Mouse (Mus musculus) cortical plate, adult 2 months (tissue): ENCODE data around the gene Ext2. TPM values are rescaled to one million over a fixed set of nuclear protein-coding genes. Genes with fewer than 3 reads are reported as not detected.

Experiments
- H3K27ac ChIP-seq: fragments of 200-500 bp; 2 replicates; pipeline ENCODE4 v1.5.1; 2012; ENCODE audit warnings: low read length, control low read depth, inconsistent platforms; ENCODE audit not compliant: insufficient read depth
- H3K4me1 ChIP-seq: fragments of 200-500 bp; 2 replicates; pipeline ENCODE4 v1.6.1; 2011; ENCODE audit warnings: low read length; ENCODE audit not compliant: control insufficient read depth, insufficient read depth
- H3K4me3 ChIP-seq: fragments of 200-500 bp; 2 replicates; pipeline ENCODE4 v1.5.1; 2011; ENCODE audit warnings: mild to moderate bottlenecking, low read length, control low read depth; ENCODE audit not compliant: insufficient read depth
- CTCF ChIP-seq: fragments of 200-500 bp; IDR thresholded peaks from 2 replicates; pipeline ENCODE4 v1.5.1; 2011; ENCODE audit warnings: mild to moderate bottlenecking, control low read depth, low read length; ENCODE audit not compliant: insufficient read depth; ENCODE audit errors: extremely low read depth
- POLR2A ChIP-seq: fragments of 200-500 bp; IDR thresholded peaks from 2 replicates; pipeline ENCODE4 v1.6.1; 2011; ENCODE audit warnings: mild to moderate bottlenecking, low read length, control low read depth; ENCODE audit not compliant: insufficient read depth; ENCODE audit errors: extremely low read depth
- polyA plus RNA-seq: library from polyadenylated mRNA; depleted of rRNA; stranded (reverse); fragments of >200 nt; gene quantifications from 2 replicates; pipeline ENCODE4 v1.2.3, GENCODE M21; 2012

Gene Ext2
- polyA plus RNA-seq, 1 experiment = 34.6 TPM

- TF ChIP-seq CTCF = no peak
- no peak for TF ChIP-seq POLR2A
- Histone ChIP-seq H3K27ac (no peak overlapping the region), H3K4me1 (peaks cover 1% of the 10 kb centered on the region; the same call in 1 of the 2 replicates), H3K4me3 (no peak overlapping the region)
Observed at GRCm38 (mm10) chr2:93699346-93699745, 123.0 kb downstream of the Ext2 start.

- H3K4me1 ChIP-seq = no peaks in the 10 kb centered on the region
- H3K4me3 ChIP-seq = no peak overlapping the region
- TF ChIP-seq POLR2A (no peak), CTCF (no peak)
- H3K27ac ChIP-seq = no peak overlapping the region
Observed at GRCm38 (mm10) chr2:93696181-93696641, 126.2 kb downstream of the Ext2 start.

- Histone ChIP-seq H3K27ac (no peak overlapping the region), H3K4me1 (no peaks in the 10 kb centered on the region), H3K4me3 (no peak overlapping the region)
- no peak for TF ChIP-seq POLR2A
- no peak for TF ChIP-seq CTCF
Observed at GRCm38 (mm10) chr2:93693101-93693500, 129.3 kb downstream of the Ext2 start.

GRCm38 (mm10) chr2:93690064-93690930, 132.1 kb downstream of the Ext2 start:
- H3K27ac ChIP-seq = no peak overlapping the region
- no peaks in the 10 kb centered on the region for H3K4me1 ChIP-seq
- no peak for TF ChIP-seq POLR2A
- no peak for TF ChIP-seq CTCF
- H3K4me3 ChIP-seq = no peak overlapping the region

GRCm38 (mm10) chr2:93683674-93684073, 138.7 kb downstream of the Ext2 start:
- no peak overlapping the region for H3K4me3 ChIP-seq
- H3K27ac ChIP-seq = no peak overlapping the region
- TF ChIP-seq POLR2A (no peak), CTCF (no peak)
- 0 out of 2 replicates have a peak, but pooled peaks cover 2% of the 10 kb centered on the region for H3K4me1 ChIP-seq

- H3K27ac ChIP-seq = no peak overlapping the region
- 0 out of 2 replicates have a peak, but pooled peaks cover 2% of the 10 kb centered on the region for H3K4me1 ChIP-seq
- H3K4me3 ChIP-seq = no peak overlapping the region
- TF ChIP-seq CTCF = no peak
- TF ChIP-seq POLR2A = no peak
Observed at GRCm38 (mm10) chr2:93682601-93683202, 139.7 kb downstream of the Ext2 start.

- Histone ChIP-seq H3K4me3 (no peak overlapping the region), H3K27ac (no peak overlapping the region), H3K4me1 (0 out of 2 replicates have a peak, but pooled peaks cover 2% of the 10 kb centered on the region)
- TF ChIP-seq POLR2A (no peak), CTCF (no peak)
Observed at GRCm38 (mm10) chr2:93681321-93681720, 141.0 kb downstream of the Ext2 start.

- no peak for TF ChIP-seq POLR2A
- no peak for TF ChIP-seq CTCF
- Histone ChIP-seq H3K4me1 (0 out of 2 replicates have a peak, but pooled peaks cover 2% of the 10 kb centered on the region), H3K27ac (no peak overlapping the region), H3K4me3 (no peak overlapping the region)
Observed at GRCm38 (mm10) chr2:93677231-93677630, 145.1 kb downstream of the Ext2 start.

- H3K4me3 ChIP-seq = no peak overlapping the region
- H3K27ac ChIP-seq = no peak overlapping the region
- TF ChIP-seq CTCF = no peak
- no peak for TF ChIP-seq POLR2A
- peaks cover under 1% of the 10 kb centered on the region; the same call in 1 of the 2 replicates for H3K4me1 ChIP-seq
Observed at GRCm38 (mm10) chr2:93671573-93672184, 150.7 kb downstream of the Ext2 start.
